Mouse (Mus musculus): Measurements from ENCODE around the gene Pth2. TPM values are rescaled to one million over a fixed set of nuclear protein-coding genes. Genes with fewer than 3 reads are reported as not detected.
A peak's percentile ranks its signal among the peaks of the same experiment; 100 is the strongest.

The Pth2 gene
- total RNA-seq, 1 experiment: 0.54 TPM

DNA sequence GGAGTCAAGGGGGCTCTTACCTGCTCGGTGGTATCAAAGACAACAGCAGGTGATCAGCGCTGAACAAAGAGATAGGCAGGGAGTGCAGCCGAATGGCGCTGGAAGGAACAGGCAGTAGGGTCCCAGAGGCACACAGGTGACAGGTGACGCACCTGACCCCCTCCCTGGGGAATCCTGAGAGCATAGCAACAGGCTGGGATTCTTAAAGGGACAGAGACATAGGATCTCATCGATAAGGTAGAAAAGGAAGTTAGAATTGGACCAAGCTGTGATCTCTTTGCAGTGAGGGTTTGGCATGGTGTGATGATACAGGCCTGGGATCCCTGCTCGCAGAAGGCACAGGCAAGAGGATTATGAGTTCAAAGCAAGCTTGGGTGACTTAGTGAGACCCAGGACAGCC lies 1.3 kb upstream of the Pth2 start, which contains the start of gene Gfy:
Gfy (minus strand) TSS at position 101 of the 400 bp plus-strand sequence.
- no peak within 1 kb of the TSS for H3K4me3 ChIP-seq (ENCODE audit: insufficient read depth in 1 of 2, low read depth in 1 of 2, low read length in 2 of 2, poor library complexity in 1 of 2, severe bottlenecking in 1 of 2)
- in situ Hi-C loops (cut with MboI; ENCODE audit: low sequenced_read_pairs in 2 of 2, unreplicated experiment in 2 of 2): no loop called here
- no peak for DNase-seq (ENCODE audit: low read depth, low spot score)

DNA sequence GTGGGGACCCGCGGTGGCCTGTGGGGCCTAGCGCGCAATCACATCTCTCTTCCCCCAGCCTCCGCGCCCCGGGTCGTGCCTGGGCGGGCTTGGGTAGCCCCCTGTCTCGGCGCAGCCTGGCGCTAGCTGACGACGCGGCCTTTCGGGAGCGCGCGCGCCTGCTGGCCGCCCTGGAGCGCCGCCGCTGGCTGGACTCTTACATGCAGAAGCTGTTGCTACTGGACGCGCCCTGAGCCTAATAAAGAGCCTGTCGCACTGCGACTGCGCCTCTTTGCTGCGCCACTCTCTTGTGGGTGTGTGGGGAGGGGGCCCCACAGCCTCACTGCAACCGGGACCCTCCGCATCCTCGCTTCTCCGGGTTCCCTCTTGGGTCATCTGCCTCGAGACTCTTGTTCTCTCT lies 745 bp downstream of the Pth2 start:
- Histone ChIP-seq H3K27ac (ENCODE audit: insufficient read depth, low read depth, low read length, poor library complexity, severe bottlenecking) (no peak overlapping the region), H3K4me3 (ENCODE audit: insufficient read depth in 1 of 2, low read depth in 1 of 2, low read length in 2 of 2, poor library complexity in 1 of 2, severe bottlenecking in 1 of 2) (peak overlapping the region; percentile 64 to 76), H3K36me3 (ENCODE audit: control insufficient read depth, insufficient read depth, low read length, poor library complexity, severe bottlenecking) (no peaks in the 10 kb centered on the region), H3K9me3 (ENCODE audit: control insufficient read depth, insufficient read depth, low read depth, low read length) (no peaks in the 10 kb centered on the region), H3K9ac (ENCODE audit: insufficient read depth, low read depth, low read length, poor library complexity, severe bottlenecking) (peak overlapping the region; percentile 54; the same call in 1 of the 2 replicates), H3K4me1 (ENCODE audit: control insufficient read depth in 2 of 2, insufficient read depth in 2 of 2, low read length in 2 of 2, poor library complexity in 1 of 2) (peaks cover 0 to 15% of the 10 kb centered on the region in 2 experiments; a peak in 2 of 4 replicates)
- no peak for DNase-seq (ENCODE audit: low read depth, low spot score)
- in situ Hi-C loops (cut with MboI; ENCODE audit: low sequenced_read_pairs in 2 of 2, unreplicated experiment in 2 of 2): no loop called here
- no peak for TF ChIP-seq ZC3H11A (IDR thresholded peaks at IDR 0.05; ENCODE audit: borderline replicate concordance, low read depth, low read length)
- no peak for TF ChIP-seq MAFK (IDR thresholded peaks at IDR 0.05; ENCODE audit: insufficient read depth, low read depth, low read length)
- no peak for TF ChIP-seq ZNF384 (IDR thresholded peaks at IDR 0.05; ENCODE audit: low read depth, low read length)
- TF ChIP-seq HCFC1 (IDR thresholded peaks at IDR 0.05; ENCODE audit: borderline replicate concordance, insufficient read depth, low read length): no peak
- no peak for TF ChIP-seq CHD2 (IDR thresholded peaks at IDR 0.05; ENCODE audit: low read depth, low read length)

More for the DNA sequence above, 1.3 kb upstream of the Pth2 start, which contains the start of gene Gfy:
- no peaks in the 10 kb centered on the region for H3K36me3 ChIP-seq (ENCODE audit: control insufficient read depth, insufficient read depth, low read length, poor library complexity, severe bottlenecking)
- no peak for TF ChIP-seq ZC3H11A (IDR thresholded peaks at IDR 0.05; ENCODE audit: borderline replicate concordance, low read depth, low read length)
- no peak for TF ChIP-seq HCFC1 (IDR thresholded peaks at IDR 0.05; ENCODE audit: borderline replicate concordance, insufficient read depth, low read length)
- no peak for TF ChIP-seq CHD2 (IDR thresholded peaks at IDR 0.05; ENCODE audit: low read depth, low read length)
- TF ChIP-seq MAFK (IDR thresholded peaks at IDR 0.05; ENCODE audit: insufficient read depth, low read depth, low read length): no peak
- TF ChIP-seq ZNF384 (IDR thresholded peaks at IDR 0.05; ENCODE audit: low read depth, low read length): no peak
- H3K4me1 ChIP-seq (ENCODE audit: control insufficient read depth in 2 of 2, insufficient read depth in 2 of 2, low read length in 2 of 2, poor library complexity in 1 of 2): peaks cover 0 to 18% of the 10 kb centered on the region in 2 experiments; a peak in 2 of 4 replicates
- no peak within 1 kb of the TSS for H3K27ac ChIP-seq (ENCODE audit: insufficient read depth, low read depth, low read length, poor library complexity, severe bottlenecking)
- no peak within 1 kb of the TSS for H3K9ac ChIP-seq (ENCODE audit: insufficient read depth, low read depth, low read length, poor library complexity, severe bottlenecking)
- H3K9me3 ChIP-seq (ENCODE audit: control insufficient read depth, insufficient read depth, low read depth, low read length): no peaks in the 10 kb centered on the region

DNA sequence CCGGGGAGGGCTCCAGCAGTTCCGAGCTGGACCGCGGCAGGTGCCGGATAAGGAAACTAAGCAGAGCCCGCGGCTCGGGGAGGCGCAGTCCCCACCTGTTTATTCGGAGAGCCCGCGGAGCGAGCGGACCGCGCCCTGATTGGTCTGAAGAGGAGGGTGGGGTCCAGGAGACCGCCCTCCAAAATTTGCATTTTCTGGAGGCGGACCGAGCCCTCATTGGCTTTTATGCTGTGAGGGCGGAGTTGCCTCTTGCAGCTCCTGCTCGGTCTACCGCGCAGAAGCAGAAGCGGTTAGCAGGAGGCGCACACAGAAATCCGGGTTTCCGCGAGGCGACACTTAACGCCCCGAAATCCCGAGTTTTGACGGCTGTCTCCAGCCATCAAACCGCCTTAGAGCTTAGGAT lies 1.4 kb downstream of the Pth2 start:
- peak overlapping the region; percentile 61 for H3K9ac ChIP-seq (ENCODE audit: insufficient read depth, low read depth, low read length, poor library complexity, severe bottlenecking)
- in situ Hi-C loops (cut with MboI; ENCODE audit: low sequenced_read_pairs in 2 of 2, unreplicated experiment in 2 of 2): no loop called here
- no peak for TF ChIP-seq HCFC1 (IDR thresholded peaks at IDR 0.05; ENCODE audit: borderline replicate concordance, insufficient read depth, low read length)
- TF ChIP-seq ZNF384 (IDR thresholded peaks at IDR 0.05; ENCODE audit: low read depth, low read length): no peak
- no peak for TF ChIP-seq CHD2 (IDR thresholded peaks at IDR 0.05; ENCODE audit: low read depth, low read length)
- TF ChIP-seq ZC3H11A (IDR thresholded peaks at IDR 0.05; ENCODE audit: borderline replicate concordance, low read depth, low read length): no peak
- TF ChIP-seq MAFK (IDR thresholded peaks at IDR 0.05; ENCODE audit: insufficient read depth, low read depth, low read length): no peak
- H3K4me3 ChIP-seq (ENCODE audit: insufficient read depth in 1 of 2, low read depth in 1 of 2, low read length in 2 of 2, poor library complexity in 1 of 2, severe bottlenecking in 1 of 2): peak overlapping the region; percentile 64 to 76
- no peak overlapping the region for H3K27ac ChIP-seq (ENCODE audit: insufficient read depth, low read depth, low read length, poor library complexity, severe bottlenecking)
- H3K9me3 ChIP-seq (ENCODE audit: control insufficient read depth, insufficient read depth, low read depth, low read length): no peaks in the 10 kb centered on the region
- DNase-seq (ENCODE audit: low read depth, low spot score): peak; percentile 90
- peaks cover 0 to 10% of the 10 kb centered on the region in 2 experiments; a peak in 2 of 4 replicates for H3K4me1 ChIP-seq (ENCODE audit: control insufficient read depth in 2 of 2, insufficient read depth in 2 of 2, low read length in 2 of 2, poor library complexity in 1 of 2)
- no peaks in the 10 kb centered on the region for H3K36me3 ChIP-seq (ENCODE audit: control insufficient read depth, insufficient read depth, low read length, poor library complexity, severe bottlenecking)

DNA sequence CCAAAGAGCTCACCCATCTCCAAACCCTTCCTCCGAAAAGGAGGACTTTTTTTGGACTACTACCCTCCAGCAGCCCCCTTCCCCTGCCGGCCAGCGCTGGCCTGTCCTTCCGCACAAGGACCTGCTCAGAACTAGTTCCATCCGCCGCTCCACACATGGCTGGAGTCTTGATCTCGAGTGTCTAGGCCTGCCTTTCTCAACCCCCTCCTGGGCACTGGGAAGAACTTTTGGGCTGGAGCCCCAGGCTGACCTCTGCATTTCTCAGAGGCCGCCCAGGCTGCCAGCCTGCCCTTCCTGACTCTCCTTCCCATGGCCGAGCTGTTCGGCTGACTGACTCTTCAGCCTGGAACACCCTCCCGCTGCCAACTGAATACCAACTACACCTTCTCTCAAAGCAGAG lies 1.8 kb downstream of the Pth2 start:
- no peak overlapping the region for H3K27ac ChIP-seq (ENCODE audit: insufficient read depth, low read depth, low read length, poor library complexity, severe bottlenecking)
- in situ Hi-C loops (cut with MboI; ENCODE audit: low sequenced_read_pairs in 2 of 2, unreplicated experiment in 2 of 2): no loop called here
- TF ChIP-seq ZC3H11A (IDR thresholded peaks at IDR 0.05; ENCODE audit: borderline replicate concordance, low read depth, low read length) (no peak), ZNF384 (IDR thresholded peaks at IDR 0.05; ENCODE audit: low read depth, low read length) (no peak), MAFK (IDR thresholded peaks at IDR 0.05; ENCODE audit: insufficient read depth, low read depth, low read length) (no peak), HCFC1 (IDR thresholded peaks at IDR 0.05; ENCODE audit: borderline replicate concordance, insufficient read depth, low read length) (no peak)
- H3K36me3 ChIP-seq (ENCODE audit: control insufficient read depth, insufficient read depth, low read length, poor library complexity, severe bottlenecking): no peaks in the 10 kb centered on the region
- no peak for DNase-seq (ENCODE audit: low read depth, low spot score)
- H3K4me1 ChIP-seq (ENCODE audit: control insufficient read depth in 2 of 2, insufficient read depth in 2 of 2, low read length in 2 of 2, poor library complexity in 1 of 2): peaks cover 0 to 8% of the 10 kb centered on the region in 2 experiments; a peak in 2 of 4 replicates
- H3K9ac ChIP-seq (ENCODE audit: insufficient read depth, low read depth, low read length, poor library complexity, severe bottlenecking): peak overlapping the region; percentile 61
- H3K4me3 ChIP-seq (ENCODE audit: insufficient read depth in 1 of 2, low read depth in 1 of 2, low read length in 2 of 2, poor library complexity in 1 of 2, severe bottlenecking in 1 of 2): peak overlapping the region; percentile 47 to 68
- H3K9me3 ChIP-seq (ENCODE audit: control insufficient read depth, insufficient read depth, low read depth, low read length): no peaks in the 10 kb centered on the region

All from ES-E14 (cell line).